Mouse (Mus musculus) forebrain, embryonic 16.5 days (tissue): ENCODE measurements around the gene Nop10. TPM values are rescaled to one million over a fixed set of nuclear protein-coding genes. Genes with fewer than 3 reads are reported as not detected.

ENCODE experiments used
- ATAC-seq: fragments of 200-750 bp; cut with Nextera tagmentation; 2 replicates; pipeline ENCODE4 v1.8.0; 2017; ENCODE audit warnings: mild to moderate bottlenecking, moderate library complexity
- H3K27ac ChIP-seq: fragments of 300-500 bp; sonication (generic); 2 replicates; pipeline ENCODE4 v1.5.1; 2014; ENCODE audit warnings: low read length, control low read depth
- H3K27me3 ChIP-seq: fragments of 300-500 bp; sonication (generic); replicated peaks from 2 replicates; pipeline ENCODE4 v1.6.1; 2014; ENCODE audit warnings: low read length; ENCODE audit not compliant: control insufficient read depth, insufficient read depth
- H3K36me3 ChIP-seq: fragments of 300-500 bp; sonication (generic); 2 replicates; pipeline ENCODE4 v1.6.1; 2014; ENCODE audit not compliant: control insufficient read depth, insufficient read depth
- H3K4me1 ChIP-seq: fragments of 300-500 bp; sonication (generic); replicated peaks from 2 replicates; pipeline ENCODE4 v1.6.1; 2014; ENCODE audit warnings: low read length; ENCODE audit not compliant: control insufficient read depth, insufficient read depth
- H3K4me2 ChIP-seq: fragments of 300-500 bp; sonication (generic); 2 replicates; pipeline ENCODE4 v1.6.1; 2014; ENCODE audit warnings: mild to moderate bottlenecking, low read length, control low read depth
- H3K4me3 ChIP-seq: fragments of 300-500 bp; sonication (generic); replicated peaks from 2 replicates; pipeline ENCODE4 v1.5.1; 2014; ENCODE audit warnings: mild to moderate bottlenecking, low read length, control low read depth
- H3K9ac ChIP-seq: fragments of 300-500 bp; sonication (generic); replicated peaks from 2 replicates; pipeline ENCODE4 v1.6.1; 2014; ENCODE audit warnings: low read depth, low read length, control low read depth
- H3K9me3 ChIP-seq: fragments of 300-500 bp; sonication (generic); 2 replicates; pipeline ENCODE4 v1.6.1; 2016; ENCODE audit warnings: low read length; ENCODE audit not compliant: control insufficient read depth
- whole genome bisulfite sequencing: fragments of 180-500 bp; shearing (Covaris S2); extraction: QIAGEN DNeasy Blood & Tissue Kit; methylation state at CpG from one replicate; pipeline ENCODE4 v1.1.7; 2014; 5-methylcytosine and 5-hydroxymethylcytosine counted together
- polyA plus RNA-seq: library from polyadenylated mRNA; unstranded; fragments of >200 nt; fragmentation: Nextera tagmentation; extraction: Ambion mirVana; gene quantifications from 2 replicates; pipeline ENCODE4 v1.2.1, GENCODE M21; 2015

Nop10 gene
- polyA plus RNA-seq, 1 experiment from 2014 or later = 169 TPM

DNA sequence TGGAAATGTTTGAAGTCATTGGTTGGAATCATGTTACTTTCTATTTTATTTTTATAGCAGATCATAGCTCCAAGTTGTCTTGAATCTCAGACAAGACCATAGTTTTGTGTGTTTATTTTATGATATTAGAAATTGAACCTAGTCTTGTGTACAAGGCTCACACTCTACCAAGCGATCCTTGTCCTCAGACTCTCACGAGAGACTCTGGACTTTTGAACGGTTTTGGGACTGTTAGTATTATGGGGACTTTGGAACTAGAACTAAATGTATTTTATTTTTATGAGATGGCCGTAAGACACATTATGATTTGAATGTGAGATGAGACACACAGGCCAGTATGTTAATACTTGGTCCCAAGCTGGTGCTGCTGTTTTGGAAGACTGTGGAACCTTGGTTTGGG, 36.5 kb downstream of the Nop10 start:
- no peak overlapping the region for H3K9ac ChIP-seq
- H3K4me3 ChIP-seq = no peak overlapping the region
- H3K36me3 ChIP-seq = no peaks in the 10 kb centered on the region
- 96% methylated on average over 4 of the region's 4 CpGs for WGBS
- no peak overlapping the region for H3K27ac ChIP-seq
- H3K4me1 ChIP-seq = no peaks in the 10 kb centered on the region
- H3K4me2 ChIP-seq = no peak overlapping the region
- no peak for ATAC-seq
- H3K9me3 ChIP-seq = no peaks in the 10 kb centered on the region
- no peaks in the 10 kb centered on the region for H3K27me3 ChIP-seq

- H3K9ac ChIP-seq = no peak overlapping the region
- H3K27ac ChIP-seq = no peak overlapping the region
- H3K4me3 ChIP-seq = no peak overlapping the region
- 94% methylated on average over 3 of the region's 3 CpGs for WGBS
- no peaks in the 10 kb centered on the region for H3K9me3 ChIP-seq
- no peak overlapping the region for H3K4me2 ChIP-seq
- ATAC-seq = no peak
- no peaks in the 10 kb centered on the region for H3K27me3 ChIP-seq
- no peaks in the 10 kb centered on the region for H3K4me1 ChIP-seq
- no peaks in the 10 kb centered on the region for H3K36me3 ChIP-seq
Observed at GRCm38 (mm10) chr2:112308671-112309070, 46.9 kb downstream of the Nop10 start.

GRCm38 (mm10) chr2:112309161-112309600, 47.5 kb downstream of the Nop10 start:
- ATAC-seq = no peak
- H3K9me3 ChIP-seq = no peaks in the 10 kb centered on the region
- no peak overlapping the region for H3K4me2 ChIP-seq
- WGBS = 79% methylated on average over 10 of the region's 10 CpGs
- H3K27me3 ChIP-seq = no peaks in the 10 kb centered on the region
- H3K27ac ChIP-seq = no peak overlapping the region
- H3K4me1 ChIP-seq = no peaks in the 10 kb centered on the region
- H3K36me3 ChIP-seq = no peaks in the 10 kb centered on the region
- no peak overlapping the region for H3K9ac ChIP-seq
- H3K4me3 ChIP-seq = no peak overlapping the region

Other genes starting within 250 kb of the Nop10 start
- not detected in 2 replicates for gene Olfr1310, start 249.2 kb upstream of the Nop10 start, polyA plus RNA-seq
- gene Olfr1311, start 237.5 kb upstream of the Nop10 start, polyA plus RNA-seq = not detected in 2 replicates
- not detected in 2 replicates for gene Olfr1312, start 211.7 kb upstream of the Nop10 start, polyA plus RNA-seq
- not detected in 2 replicates for gene Olfr1313, start 184.1 kb upstream of the Nop10 start, polyA plus RNA-seq
- not detected in 2 replicates for gene Olfr1314, start 165.1 kb upstream of the Nop10 start, polyA plus RNA-seq
- not detected in 2 replicates for gene Olfr1315-ps1, start 146.5 kb upstream of the Nop10 start, polyA plus RNA-seq
- not detected in 2 replicates for gene Olfr1316, start 126.9 kb upstream of the Nop10 start, polyA plus RNA-seq
- gene Olfr1317, start 121.6 kb upstream of the Nop10 start, polyA plus RNA-seq = not detected in 2 replicates
- gene Olfr1318, start 107.7 kb upstream of the Nop10 start, polyA plus RNA-seq = not detected in 2 replicates
- gene Lpcat4, start 22.5 kb upstream of the Nop10 start, polyA plus RNA-seq = 13.3 and 15.9 TPM in 2 replicates
- gene Nutm1, start 2.6 kb upstream of the Nop10 start, polyA plus RNA-seq = not detected in 2 replicates
- gene Slc12a6, start 3.9 kb downstream of the Nop10 start, polyA plus RNA-seq = 18.5 and 20.1 TPM in 2 replicates
- gene Gm21985, start 4.4 kb downstream of the Nop10 start, polyA plus RNA-seq = not detected in 2 replicates
- gene Emc4, start 106.1 kb downstream of the Nop10 start, polyA plus RNA-seq = 150 and 174 TPM in 2 replicates
- gene Katnbl1, start 117.3 kb downstream of the Nop10 start, polyA plus RNA-seq = 43.4 and 51.0 TPM in 2 replicates
- 17.2 and 18.0 TPM in 2 replicates for gene Emc7, start 193.1 kb downstream of the Nop10 start, polyA plus RNA-seq
- 0.80 and 1.2 TPM in 2 replicates for gene Chrm5, start 218.8 kb downstream of the Nop10 start, polyA plus RNA-seq
- 1.9 and 2.2 TPM in 2 replicates for gene Aven, start 231.0 kb downstream of the Nop10 start, polyA plus RNA-seq